Mouse (Mus musculus): ENCODE results near the gene Ccdc33.

The Ccdc33 gene

GRCm38 (mm10) chr9:58118671-58119070 is at the start of gene Ccdc33:
TSS of gene Ccdc33 (minus strand) at chr9:58118823.
- no peak for DNase-seq (ENCODE audit: low read depth in 1 of 2, low spot score in 2 of 2)

DNA sequence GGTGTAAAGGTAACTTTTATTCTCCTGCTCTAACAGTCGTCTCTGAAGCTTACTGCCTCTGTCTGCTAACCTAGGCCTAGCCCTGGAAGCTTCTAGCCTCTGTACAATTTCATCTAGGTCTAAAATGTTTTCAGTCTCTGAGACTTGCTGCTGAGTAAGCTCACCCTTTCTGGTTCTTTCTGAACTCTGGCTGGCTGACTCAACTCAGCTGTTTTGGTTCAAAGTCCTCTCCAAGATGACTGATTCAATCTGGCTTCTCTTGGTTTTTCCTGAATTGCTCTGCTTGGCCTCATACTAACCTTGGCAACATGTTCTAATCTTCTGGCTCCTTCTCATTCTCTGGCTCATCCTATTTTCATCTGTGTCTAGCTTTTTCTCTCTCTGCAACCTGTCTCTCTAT is 47.2 kb upstream of the Ccdc33 start:
- no peak for DNase-seq (ENCODE audit: low read depth in 1 of 2, low spot score in 2 of 2)

DNA sequence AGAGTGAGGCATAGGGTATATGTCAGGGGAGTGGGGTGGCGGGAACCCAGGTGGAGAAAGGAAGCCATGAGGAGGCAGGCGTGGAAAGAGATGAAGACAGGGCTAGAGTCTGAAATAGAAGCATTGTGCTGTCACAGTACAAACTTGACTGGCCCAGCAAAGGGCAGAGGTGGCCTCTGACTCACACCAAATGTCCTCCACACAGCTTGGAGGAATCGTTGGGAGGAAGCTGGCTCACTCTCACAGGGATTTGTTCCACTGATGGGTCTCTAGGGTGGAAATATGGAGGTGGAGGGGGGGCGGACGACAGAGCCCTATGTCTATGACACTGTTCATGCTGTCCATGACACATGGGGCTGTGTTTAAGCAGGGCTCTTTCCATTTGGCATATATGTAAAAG is 44.5 kb upstream of the Ccdc33 start:
- no peak for DNase-seq (ENCODE audit: low read depth in 1 of 2, low spot score in 2 of 2)

DNA sequence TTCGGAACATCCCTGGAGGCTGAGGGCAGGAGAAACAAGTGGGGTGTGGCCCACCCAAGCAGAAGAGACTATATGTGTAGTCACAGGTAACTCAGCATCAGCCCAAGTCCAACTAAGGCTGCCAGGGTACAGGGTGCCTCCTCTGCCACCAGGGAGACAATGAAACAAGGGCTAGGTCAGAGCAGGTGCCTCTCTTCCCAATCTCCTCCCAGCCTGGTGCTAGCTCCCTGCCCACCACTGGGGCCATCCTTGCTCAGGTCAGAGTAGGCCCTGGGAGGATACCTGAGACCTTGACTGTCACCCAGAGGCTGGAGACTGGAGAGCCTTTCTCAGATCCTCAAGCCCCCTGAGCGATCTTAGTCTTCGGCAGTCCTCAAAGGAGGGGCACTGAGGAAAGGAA is 43.5 kb upstream of the Ccdc33 start:
- DNase-seq (ENCODE audit: low read depth in 1 of 2, low spot score in 2 of 2): no peak

DNA sequence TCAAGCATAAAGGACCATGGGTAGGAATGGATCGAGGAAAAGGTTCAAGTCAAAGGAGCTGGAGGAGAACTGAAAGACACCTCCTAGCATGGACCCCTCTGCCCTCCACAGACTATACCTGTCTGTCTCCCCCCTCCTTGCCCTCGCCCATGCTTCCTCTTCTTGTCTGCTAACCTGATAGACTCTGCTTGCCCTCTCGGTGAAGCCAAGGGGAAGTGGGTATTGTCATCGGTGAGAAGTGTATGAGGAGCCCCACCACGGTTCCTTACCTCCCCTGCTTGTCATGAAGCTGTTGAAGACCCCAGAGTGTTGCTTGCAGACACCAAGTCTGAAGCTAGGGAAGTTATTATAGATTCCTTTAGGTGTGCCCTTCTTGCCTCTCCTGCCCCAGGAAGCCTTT is 41.7 kb upstream of the Ccdc33 start:
- no peak for DNase-seq (ENCODE audit: low read depth in 1 of 2, low spot score in 2 of 2)

DNA sequence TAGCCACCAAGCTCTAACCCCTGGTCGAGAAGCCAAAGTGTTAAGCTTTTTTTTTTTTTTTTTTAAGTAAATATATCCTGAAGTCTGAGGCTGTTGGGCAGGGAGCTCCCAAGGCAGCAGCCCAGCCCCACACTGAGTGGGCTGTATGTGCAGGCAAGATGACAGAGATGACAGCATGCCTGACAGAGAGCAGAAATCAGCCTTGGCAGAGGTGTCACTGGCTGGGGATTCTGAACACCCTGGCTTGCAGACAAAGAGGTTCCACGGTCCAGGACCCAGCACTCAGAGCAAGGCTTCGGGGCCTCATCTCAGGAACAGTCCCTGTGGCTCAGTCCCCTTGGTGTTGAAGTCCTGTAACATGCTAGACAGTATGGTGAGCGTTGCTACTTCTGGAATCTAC is 41.2 kb upstream of the Ccdc33 start:
- DNase-seq (ENCODE audit: low read depth in 1 of 2, low spot score in 2 of 2): no peak

DNA sequence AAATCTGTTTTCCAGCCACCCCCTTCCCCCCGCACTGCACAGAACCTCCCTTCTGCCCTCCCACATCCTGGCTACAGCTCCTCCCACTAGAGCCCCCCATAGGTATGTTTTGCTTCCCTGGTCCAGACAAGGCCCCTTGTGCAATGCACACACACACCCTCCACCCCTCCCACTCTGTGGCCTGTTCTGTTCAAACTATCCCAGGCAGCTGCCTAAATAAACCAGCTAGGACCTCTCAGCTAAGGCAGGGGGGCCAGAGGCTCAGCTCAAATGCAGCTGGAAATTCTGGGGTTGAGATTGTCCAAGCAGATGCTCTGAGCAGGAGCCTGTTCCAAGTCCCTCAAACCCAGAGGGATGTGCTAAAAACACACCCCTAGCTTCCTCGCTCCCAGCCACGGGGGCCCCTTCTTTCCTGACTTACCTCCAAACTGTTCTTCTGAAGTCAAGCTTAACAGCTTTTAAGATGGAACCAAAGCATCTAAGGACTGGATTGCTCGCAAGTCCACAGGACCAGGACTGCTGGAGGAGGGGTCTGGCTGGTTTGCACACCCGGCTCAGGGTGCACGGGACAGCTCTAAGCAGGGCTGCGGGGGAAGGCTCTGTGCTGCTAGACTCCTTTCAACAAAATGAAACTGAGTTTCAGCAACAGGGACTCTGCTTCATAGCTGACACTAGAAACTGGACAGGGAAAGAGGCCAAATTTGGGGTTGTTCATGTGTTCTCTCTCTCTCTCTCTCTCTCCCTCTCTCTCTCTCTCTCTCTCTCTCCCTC is 40.1 kb upstream of the Ccdc33 start:
- DNase-seq (ENCODE audit: low read depth in 1 of 2, low spot score in 2 of 2): no peak

- DNase-seq (ENCODE audit: low read depth in 1 of 2, low spot score in 2 of 2): no peak
Observed at GRCm38 (mm10) chr9:58157838-58158237, 39.2 kb upstream of the Ccdc33 start.

DNA sequence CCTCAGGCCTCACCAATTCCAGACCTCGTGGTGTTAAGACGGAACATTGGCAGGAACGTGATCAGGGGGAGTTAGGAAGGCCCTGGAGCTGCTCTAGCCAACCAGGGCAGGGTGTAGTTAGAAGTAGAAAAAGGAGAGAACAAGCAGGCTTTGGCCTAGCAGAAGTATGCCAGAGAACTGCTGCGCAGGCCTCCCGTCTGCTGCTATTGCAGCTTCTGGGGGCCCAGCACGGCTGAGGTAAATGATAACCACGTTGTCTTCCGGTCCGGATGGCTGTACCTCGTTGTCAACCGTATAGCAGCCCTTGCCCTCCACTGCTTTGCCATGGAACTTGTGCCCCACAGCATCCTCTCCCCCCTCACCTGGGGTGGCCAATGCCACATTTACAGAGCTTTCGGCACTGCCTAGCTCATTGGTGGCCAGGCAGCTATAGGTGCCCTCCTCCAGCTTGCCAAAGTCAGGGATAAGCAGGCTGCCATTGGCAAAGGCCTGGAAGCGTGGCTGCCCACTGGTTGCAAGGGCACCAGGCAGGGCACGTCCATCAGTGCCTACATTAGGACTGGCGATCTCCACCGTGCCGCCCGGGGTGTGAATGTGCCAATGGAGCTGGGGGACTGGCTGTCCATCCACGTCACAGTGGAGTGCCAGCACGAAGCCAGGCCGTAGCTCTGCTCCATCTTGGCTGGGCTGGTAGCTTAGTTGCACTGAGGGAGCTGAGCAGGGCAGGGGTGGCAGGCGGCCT is 38.4 kb upstream of the Ccdc33 start:
- DNase-seq (ENCODE audit: low read depth in 1 of 2, low spot score in 2 of 2): no peak

DNA sequence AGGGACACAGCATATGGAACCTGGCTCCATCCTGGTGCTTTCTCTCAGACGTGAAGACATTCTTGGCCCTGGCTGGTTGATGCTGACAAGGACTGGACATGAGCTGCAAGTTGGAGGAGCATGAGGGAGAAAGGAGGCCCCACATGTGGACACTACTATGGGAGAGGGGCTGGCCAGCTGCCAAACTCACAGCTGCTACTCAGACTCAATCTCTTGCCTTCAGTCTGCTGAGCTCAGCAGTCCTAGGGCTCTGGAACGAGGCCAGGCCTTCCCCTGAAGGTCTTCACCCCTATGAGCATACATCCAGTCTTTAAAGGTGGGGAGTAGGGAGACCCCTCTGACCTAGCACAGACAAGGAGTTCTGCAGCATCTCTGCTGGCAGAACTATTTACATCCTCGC is 36.7 kb upstream of the Ccdc33 start:
- no peak for DNase-seq (ENCODE audit: low read depth in 1 of 2, low spot score in 2 of 2)

- DNase-seq (ENCODE audit: low read depth in 1 of 2, low spot score in 2 of 2): no peak
Observed at GRCm38 (mm10) chr9:58153095-58153494, 34.5 kb upstream of the Ccdc33 start.

DNA sequence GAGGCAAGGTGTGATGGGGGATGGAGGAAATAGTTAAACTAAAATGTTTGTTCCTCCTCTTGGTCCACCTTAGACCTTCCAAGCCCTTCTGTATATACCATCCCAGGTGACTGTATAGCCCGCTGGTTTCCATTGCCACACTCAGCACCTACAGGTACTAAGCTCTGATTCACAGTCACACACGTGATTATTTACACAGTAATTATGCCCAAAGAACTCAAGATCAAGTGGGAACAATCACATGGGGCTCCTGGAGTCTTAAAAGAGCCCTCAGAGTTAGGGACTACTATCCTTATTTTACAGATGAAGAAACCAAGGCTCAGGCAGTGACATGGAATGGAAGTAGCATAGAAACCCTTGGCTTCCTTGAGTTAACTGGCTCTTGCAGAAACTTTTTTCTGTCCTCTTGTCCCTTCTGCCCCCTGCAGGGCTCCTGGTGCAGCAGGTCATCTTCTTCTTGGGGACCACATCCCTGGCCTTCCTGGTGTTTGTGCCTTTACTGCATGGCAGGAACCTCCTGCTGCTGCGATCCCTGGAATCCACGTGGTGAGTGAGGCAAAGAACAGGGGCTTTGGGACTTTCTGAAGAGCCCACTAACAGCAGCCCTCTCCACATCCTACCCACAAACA is 32.2 kb upstream of the Ccdc33 start:
- no peak for DNase-seq (ENCODE audit: low read depth in 1 of 2, low spot score in 2 of 2)

GRCm38 (mm10) chr9:58148806-58149205 is 30.2 kb upstream of the Ccdc33 start:
- no peak for DNase-seq (ENCODE audit: low read depth in 1 of 2, low spot score in 2 of 2)

- DNase-seq (ENCODE audit: low read depth in 1 of 2, low spot score in 2 of 2): no peak
Observed at GRCm38 (mm10) chr9:58145417-58145816, 26.8 kb upstream of the Ccdc33 start.

GRCm38 (mm10) chr9:58144664-58145063 is 26.0 kb upstream of the Ccdc33 start:
- no peak for DNase-seq (ENCODE audit: low read depth in 1 of 2, low spot score in 2 of 2)

DNA sequence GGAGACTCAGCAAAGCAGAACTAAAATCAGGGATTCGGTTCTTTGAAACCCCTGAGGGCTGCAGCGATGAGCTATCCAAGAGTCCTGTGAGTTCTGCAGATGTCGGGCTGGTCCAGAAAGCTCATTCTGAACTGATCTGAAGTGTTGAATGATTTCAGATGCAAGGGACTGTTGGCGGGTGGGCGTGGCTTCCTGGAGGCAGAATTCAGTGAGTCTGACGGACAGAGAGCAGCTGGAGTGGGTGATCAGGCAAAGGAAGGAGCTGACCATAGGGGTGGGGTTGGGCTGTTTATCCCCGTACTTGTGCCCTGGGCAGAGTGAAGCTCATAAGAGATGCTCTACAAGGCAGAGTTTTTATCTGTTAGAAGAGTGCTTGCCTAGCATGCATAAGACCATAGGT is 24.8 kb upstream of the Ccdc33 start:
- DNase-seq (ENCODE audit: low read depth in 1 of 2, low spot score in 2 of 2): no peak

DNA sequence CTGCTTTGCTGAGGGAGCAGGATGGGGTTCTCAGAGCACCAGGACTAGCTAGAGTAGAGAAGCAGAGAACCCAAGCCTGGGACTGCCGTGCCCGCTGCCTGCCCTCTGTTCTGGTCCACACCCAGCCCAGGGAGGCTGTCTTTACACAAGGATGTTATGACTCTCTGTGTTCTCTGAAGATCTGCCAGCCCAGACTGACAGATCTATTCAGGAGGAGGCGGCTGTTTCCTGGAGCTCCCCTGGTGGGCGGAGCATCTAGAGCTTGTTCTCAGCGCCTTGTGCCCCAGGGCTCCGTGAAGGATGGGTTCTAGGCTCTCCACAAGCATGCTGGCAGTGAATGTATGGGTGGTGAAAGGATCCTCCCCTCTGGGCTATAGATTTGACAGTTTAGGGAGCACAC is 21.3 kb upstream of the Ccdc33 start:
- no peak for DNase-seq (ENCODE audit: low read depth in 1 of 2, low spot score in 2 of 2)

- DNase-seq (ENCODE audit: low read depth in 1 of 2, low spot score in 2 of 2): no peak
Observed at GRCm38 (mm10) chr9:58135921-58136321, 17.3 kb upstream of the Ccdc33 start.

- DNase-seq (ENCODE audit: low read depth in 1 of 2, low spot score in 2 of 2): no peak
Observed at GRCm38 (mm10) chr9:58134906-58135305, 16.3 kb upstream of the Ccdc33 start.

- no peak for DNase-seq (ENCODE audit: low read depth in 1 of 2, low spot score in 2 of 2)
Observed at GRCm38 (mm10) chr9:58133893-58134884, 15.6 kb upstream of the Ccdc33 start.

GRCm38 (mm10) chr9:58131735-58132134 is 13.1 kb upstream of the Ccdc33 start:
- no peak for DNase-seq (ENCODE audit: low read depth in 1 of 2, low spot score in 2 of 2)

Data from monocyte, adult 2 months (primary cell).